Mouse (Mus musculus): ENCODE measurements around the gene Gtpbp10. TPM values are rescaled to one million over a fixed set of nuclear protein-coding genes. Genes with fewer than 3 reads are reported as not detected.

Gene Gtpbp10
- total and polyA plus RNA-seq, 3 experiments, result not detected

DNA sequence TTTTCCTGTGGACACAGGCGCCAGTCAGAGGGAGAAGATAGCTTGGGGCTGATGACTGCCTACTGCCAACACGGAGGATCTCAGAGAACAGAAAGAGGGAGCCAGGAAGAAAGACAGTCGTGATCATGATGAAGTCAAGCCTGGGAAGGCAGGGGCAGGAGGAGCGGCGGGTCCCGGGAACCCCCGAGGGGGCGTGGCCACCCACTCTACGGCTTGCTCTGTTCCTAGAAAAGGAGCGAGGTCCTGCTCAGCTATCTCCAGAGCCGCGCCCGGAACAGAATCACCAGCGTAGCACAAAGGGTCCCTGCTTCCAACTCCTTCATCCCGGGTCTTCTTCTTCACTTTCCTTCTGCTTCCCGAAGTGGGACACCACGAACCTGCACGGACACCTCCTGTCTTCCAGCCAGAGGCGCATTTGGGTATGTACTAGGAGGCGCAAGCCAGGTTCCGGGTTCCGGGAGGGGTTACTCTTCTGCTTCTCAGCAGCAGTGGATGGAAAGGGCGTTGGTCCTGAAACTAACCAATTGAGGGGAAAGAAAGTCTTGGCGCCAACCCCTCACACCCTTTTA is 14.5 kb upstream of the Gtpbp10 start, which contains the start of gene Gm8773:
Gene Gm8773 (plus strand): TSS at position 51 of the 569 bp plus-strand sequence.
- DNase-seq (ENCODE audit: extremely low read depth), result no peak
- H3K27ac ChIP-seq (ENCODE audit: insufficient read depth, low read depth), result no peak within 1 kb of the TSS
- dilution Hi-C loops (cut with MboI; ENCODE audit: extremely low pct_ligation_motif_present, extremely low pct_unique_long_range_greater_than_20kb, low sequenced_read_pairs) (no loop called here), in situ Hi-C loops (cut with MboI; ENCODE audit: low pct_ligation_motif_present, low pct_unique_long_range_greater_than_20kb, low sequenced_read_pairs) (no loop called here)
- H3K9me3 ChIP-seq (replicated peaks; ENCODE audit: low read length), result no peaks in the 10 kb centered on the region
- peak within 1 kb of the TSS in 2 of 3 experiments; percentile 17 to 59 for H3K4me3 ChIP-seq (replicated peaks in 1 of 3; ENCODE audit: low read depth in 2 of 3, low read length in 2 of 3, poor library complexity in 1 of 3)
- TF ChIP-seq RAD21 (IDR thresholded peaks at IDR 0.05; ENCODE audit: low read depth, low read length), result no peak
- 0 out of 2 replicates have a peak, but pooled peaks have one; percentile 25 for TF ChIP-seq MXI1 (IDR thresholded peaks at IDR 0.05; ENCODE audit: low read depth, low read length)
- TF ChIP-seq MEF2A (IDR thresholded peaks at IDR 0.05; ENCODE audit: borderline replicate concordance, low read depth, low read length), result 0 out of 2 replicates have a peak, but pooled peaks have one; percentile 8
- TF ChIP-seq MAFK (IDR thresholded peaks at IDR 0.05; ENCODE audit: insufficient replicate concordance, low read length), result no peak
- peak; percentile 48; the same call in 1 of the 2 replicates for TF ChIP-seq SIN3A (IDR thresholded peaks at IDR 0.05; ENCODE audit: low read length)
- TF ChIP-seq HCFC1 (IDR thresholded peaks at IDR 0.05; ENCODE audit: low read depth, low read length), result no peak
- peak; percentile 75 for TF ChIP-seq ELF1 (IDR thresholded peaks at IDR 0.05; ENCODE audit: low read depth, low read length)
- no peak for TF ChIP-seq ETS1 (conservative IDR thresholded peaks at IDR 0.05; ENCODE audit: low read depth, low read length)
- 0 out of 2 replicates have a peak, but pooled peaks have one; percentile 34 for TF ChIP-seq POLR2A (IDR thresholded peaks at IDR 0.05; ENCODE audit: low read depth, low read length)
- no peaks in the 10 kb centered on the region for H3K79me2 ChIP-seq (replicated peaks; ENCODE audit: control insufficient read depth, extremely low read depth, insufficient read depth, poor library complexity, severe bottlenecking)
- H3K4me2 ChIP-seq (ENCODE audit: insufficient read depth, low read depth, poor library complexity, severe bottlenecking), result peak within 1 kb of the TSS; percentile 70
- H3K9ac ChIP-seq (ENCODE audit: insufficient read depth, low read depth), result peak within 1 kb of the TSS; percentile 12; the same call in 1 of the 2 replicates
- H3K36me3 ChIP-seq (replicated peaks in 1 of 2; ENCODE audit: control insufficient read depth in 1 of 2, insufficient read depth in 1 of 2, low read length in 1 of 2), result no peaks in the 10 kb centered on the region
- no peaks in the 10 kb centered on the region for H3K4me1 ChIP-seq (ENCODE audit: control insufficient read depth in 1 of 2, insufficient read depth in 2 of 2)
- no peaks in the 10 kb centered on the region for H3K27me3 ChIP-seq (replicated peaks)

- dilution Hi-C loops (cut with MboI; ENCODE audit: extremely low pct_ligation_motif_present, extremely low pct_unique_long_range_greater_than_20kb, low sequenced_read_pairs) (no loop called here), in situ Hi-C loops (cut with MboI; ENCODE audit: low pct_ligation_motif_present, low pct_unique_long_range_greater_than_20kb, low sequenced_read_pairs) (no loop called here)
- no peaks in the 10 kb centered on the region for H3K27me3 ChIP-seq (replicated peaks)
These were observed 3.1 kb upstream of the Gtpbp10 start for GRCm38 (mm10) chr5:5562435-5562834.

GRCm38 (mm10) chr5:5561041-5561706 is 1.8 kb upstream of the Gtpbp10 start:
- H3K27me3 ChIP-seq (replicated peaks), result no peaks in the 10 kb centered on the region
- no peaks in the 10 kb centered on the region for H3K79me2 ChIP-seq (replicated peaks; ENCODE audit: control insufficient read depth, extremely low read depth, insufficient read depth, poor library complexity, severe bottlenecking)
- no peak overlapping the region for H3K9ac ChIP-seq (ENCODE audit: insufficient read depth, low read depth)
- DNase-seq (ENCODE audit: extremely low read depth), result peak; percentile 9
- no peak overlapping the region for H3K27ac ChIP-seq (ENCODE audit: insufficient read depth, low read depth)
- TF ChIP-seq GABPA (IDR thresholded peaks at IDR 0.05; ENCODE audit: insufficient replicate concordance, low read depth, low read length), result no peak
- no peak for TF ChIP-seq ZMIZ1 (IDR thresholded peaks at IDR 0.05; ENCODE audit: low read depth, low read length)
- no peak for TF ChIP-seq USF2 (conservative IDR thresholded peaks at IDR 0.05; ENCODE audit: low read depth, low read length)
- TF ChIP-seq RAD21 (IDR thresholded peaks at IDR 0.05; ENCODE audit: low read depth, low read length), result peak; percentile 17
- no peak for TF ChIP-seq EP300 (IDR thresholded peaks at IDR 0.05; ENCODE audit: low read length)
- peak in 1 of 2 experiments; percentile 45; a peak in 2 of 4 replicates for TF ChIP-seq CTCF (conservative IDR thresholded peaks at IDR 0.05 in 1 of 2, IDR thresholded peaks at IDR 0.05 in 1 of 2; ENCODE audit: low read depth in 2 of 2, low read length in 2 of 2)
- TF ChIP-seq NRF1 (IDR thresholded peaks at IDR 0.05; ENCODE audit: low read depth, low read length), result no peak
- H3K4me3 ChIP-seq (replicated peaks in 1 of 3; ENCODE audit: low read depth in 2 of 3, low read length in 2 of 3, poor library complexity in 1 of 3), result no peak overlapping the region
- dilution Hi-C loops (cut with MboI; ENCODE audit: extremely low pct_ligation_motif_present, extremely low pct_unique_long_range_greater_than_20kb, low sequenced_read_pairs), result no loop called here
- H3K4me2 ChIP-seq (ENCODE audit: insufficient read depth, low read depth, poor library complexity, severe bottlenecking), result no peak overlapping the region
- H3K9me3 ChIP-seq (replicated peaks; ENCODE audit: low read length), result no peaks in the 10 kb centered on the region
- peaks cover 0 to 9% of the 10 kb centered on the region in 2 experiments; a peak in 2 of 4 replicates for H3K4me1 ChIP-seq (ENCODE audit: control insufficient read depth in 1 of 2, insufficient read depth in 2 of 2)
- no peaks in the 10 kb centered on the region for H3K36me3 ChIP-seq (replicated peaks in 1 of 2; ENCODE audit: control insufficient read depth in 1 of 2, insufficient read depth in 1 of 2, low read length in 1 of 2)
- in situ Hi-C loops (cut with MboI; ENCODE audit: low pct_ligation_motif_present, low pct_unique_long_range_greater_than_20kb, low sequenced_read_pairs), result no loop called here

More at GRCm38 (mm10) chr5:5562435-5562834, 3.1 kb upstream of the Gtpbp10 start:
- peak; percentile 5 for DNase-seq (ENCODE audit: extremely low read depth)
- H3K9me3 ChIP-seq (replicated peaks; ENCODE audit: low read length), result no peaks in the 10 kb centered on the region
- H3K4me2 ChIP-seq (ENCODE audit: insufficient read depth, low read depth, poor library complexity, severe bottlenecking), result no peak overlapping the region
- H3K36me3 ChIP-seq (replicated peaks in 1 of 2; ENCODE audit: control insufficient read depth in 1 of 2, insufficient read depth in 1 of 2, low read length in 1 of 2), result no peaks in the 10 kb centered on the region
- TF ChIP-seq HCFC1 (IDR thresholded peaks at IDR 0.05; ENCODE audit: low read depth, low read length) (no peak), BHLHE40 (IDR thresholded peaks at IDR 0.05; ENCODE audit: low read depth, low read length) (peak; percentile 72), ZNF384 (IDR thresholded peaks at IDR 0.05; ENCODE audit: low read depth, low read length) (no peak), SMC3 (IDR thresholded peaks at IDR 0.05; ENCODE audit: low read depth, low read length) (no peak), POLR2AphosphoS2 (IDR thresholded peaks at IDR 0.05; ENCODE audit: low read depth, low read length) (no peak)
- no peak overlapping the region for H3K27ac ChIP-seq (ENCODE audit: insufficient read depth, low read depth)
- peaks cover 0 to 9% of the 10 kb centered on the region in 2 experiments; a peak in 2 of 4 replicates for H3K4me1 ChIP-seq (ENCODE audit: control insufficient read depth in 1 of 2, insufficient read depth in 2 of 2)
- no peak overlapping the region for H3K4me3 ChIP-seq (replicated peaks in 1 of 3; ENCODE audit: low read depth in 2 of 3, low read length in 2 of 3, poor library complexity in 1 of 3)
- no peak overlapping the region for H3K9ac ChIP-seq (ENCODE audit: insufficient read depth, low read depth)
- H3K79me2 ChIP-seq (replicated peaks; ENCODE audit: control insufficient read depth, extremely low read depth, insufficient read depth, poor library complexity, severe bottlenecking), result no peaks in the 10 kb centered on the region
